Mouse (Mus musculus) right cerebral cortex, postnatal 14 days (tissue): ENCODE results near the gene Lce6a.

Experiments used
- DNase-seq: peaks from one replicate; pipeline ENCODE4 v3.0.0; 2022

Gene Lce6a

GRCm38 (mm10) chr3:92621560-92621959, at the start of gene Lce6a:
TSS of gene Lce6a (minus strand) at chr3:92621660.
- DNase-seq: no peak

- DNase-seq: no peak
These were observed 48.8 kb upstream of the Lce6a start, which contains the start of gene Lce1a2 for GRCm38 (mm10) chr3:92670215-92670614. TSS of gene Lce1a2 (minus strand) at chr3:92670315.

GRCm38 (mm10) chr3:92656826-92657225, 35.4 kb upstream of the Lce6a start, which contains the start of gene Lce1b:
TSS of gene Lce1b (minus strand) at chr3:92656926.
- no peak for DNase-seq

GRCm38 (mm10) chr3:92648207-92648606, 26.7 kb upstream of the Lce6a start, which contains the start of gene Lce1a1:
TSS of gene Lce1a1 (minus strand) at chr3:92648307.
- DNase-seq: no peak

GRCm38 (mm10) chr3:92639854-92640253, 18.4 kb upstream of the Lce6a start:
- no peak for DNase-seq

- DNase-seq: no peak
These were observed 17.2 kb upstream of the Lce6a start for GRCm38 (mm10) chr3:92638653-92638991.

GRCm38 (mm10) chr3:92637745-92638652, 16.5 kb upstream of the Lce6a start:
- DNase-seq: no peak

GRCm38 (mm10) chr3:92609804-92610203, 11.7 kb downstream of the Lce6a start:
- DNase-seq: no peak

- DNase-seq: no peak
These were observed 14.1 kb downstream of the Lce6a start, which contains the start of gene 2210017I01Rik for GRCm38 (mm10) chr3:92607392-92607791. TSS of gene 2210017I01Rik (minus strand) at chr3:92607492.

GRCm38 (mm10) chr3:92602169-92602568, 19.3 kb downstream of the Lce6a start:
- no peak for DNase-seq

- DNase-seq: no peak
These were observed 21.0 kb downstream of the Lce6a start for GRCm38 (mm10) chr3:92600456-92600855.

GRCm38 (mm10) chr3:92599973-92600372, 21.5 kb downstream of the Lce6a start:
- no peak for DNase-seq

- no peak for DNase-seq
These were observed 23.0 kb downstream of the Lce6a start for GRCm38 (mm10) chr3:92598429-92598828.

GRCm38 (mm10) chr3:92588858-92589257, 32.6 kb downstream of the Lce6a start, which contains the start of gene Smcp:
TSS of gene Smcp (minus strand) at chr3:92588997.
- no peak for DNase-seq

GRCm38 (mm10) chr3:92587190-92587589, 34.3 kb downstream of the Lce6a start:
- DNase-seq: no peak

- DNase-seq: no peak
These were observed 36.4 kb downstream of the Lce6a start for GRCm38 (mm10) chr3:92585055-92585454.

GRCm38 (mm10) chr3:92583164-92583826, 38.2 kb downstream of the Lce6a start:
- no peak for DNase-seq

- no peak for DNase-seq
These were observed 42.0 kb downstream of the Lce6a start for GRCm38 (mm10) chr3:92579508-92579907.

- no peak for DNase-seq
These were observed 42.6 kb downstream of the Lce6a start for GRCm38 (mm10) chr3:92578652-92579413.

- DNase-seq: no peak
These were observed 47.9 kb downstream of the Lce6a start, which contains the start of gene Ivl for GRCm38 (mm10) chr3:92573449-92574041. TSS of gene Ivl (minus strand) at chr3:92573735.

GRCm38 (mm10) chr3:92572514-92573155, 48.8 kb downstream of the Lce6a start:
- DNase-seq: no peak
